Mouse (Mus musculus) hindbrain, embryonic 11.5 days (tissue): ENCODE results near the gene Wwc1. TPM values are rescaled to one million over a fixed set of nuclear protein-coding genes. Genes with fewer than 3 reads are reported as not detected.

Experiments used
- ATAC-seq: fragments of 200-750 bp; cut with Nextera tagmentation; 2 replicates; pipeline ENCODE4 v1.8.0; 2017; ENCODE audit warnings: mild to moderate bottlenecking, moderate TSS enrichment, moderate library complexity; ENCODE audit not compliant: low FRiP score
- DNase-seq: peaks from one replicate; pipeline ENCODE4 v3.0.0-alpha.2; 2015; ENCODE audit warnings: low spot score
- H3K27ac ChIP-seq: fragments of 300-500 bp; sonication (generic); 2 replicates; pipeline ENCODE4 v1.5.1; 2014; ENCODE audit warnings: mild to moderate bottlenecking, low read depth, low read length
- H3K27me3 ChIP-seq: fragments of 300-500 bp; sonication (generic); 2 replicates; pipeline ENCODE4 v1.6.1; 2014; ENCODE audit warnings: mild to moderate bottlenecking, low read length, moderate library complexity, mixed read lengths; ENCODE audit not compliant: control insufficient read depth, insufficient read depth
- H3K36me3 ChIP-seq: fragments of 300-500 bp; sonication (generic); 2 replicates; pipeline ENCODE4 v1.6.1; 2014; ENCODE audit warnings: mild to moderate bottlenecking, low read length, moderate library complexity, mixed read lengths; ENCODE audit not compliant: control insufficient read depth, insufficient read depth
- H3K4me1 ChIP-seq: fragments of 300-500 bp; sonication (generic); replicated peaks from 2 replicates; pipeline ENCODE4 v1.6.1; 2014; ENCODE audit warnings: low read length, mixed read lengths; ENCODE audit not compliant: control insufficient read depth, insufficient read depth
- H3K4me2 ChIP-seq: fragments of 300-500 bp; sonication (generic); replicated peaks from 2 replicates; pipeline ENCODE4 v1.6.1; 2014; ENCODE audit warnings: mild to moderate bottlenecking, low read depth, low read length
- H3K4me3 ChIP-seq: fragments of 300-500 bp; sonication (generic); 2 replicates; pipeline ENCODE4 v1.5.1; 2014; ENCODE audit warnings: low read depth, low read length
- H3K9ac ChIP-seq: fragments of 300-500 bp; sonication (generic); 2 replicates; pipeline ENCODE4 v1.6.1; 2014; ENCODE audit warnings: low read depth, low read length
- H3K9me3 ChIP-seq: fragments of 300-500 bp; sonication (generic); 2 replicates; pipeline ENCODE4 v1.6.1; 2016; ENCODE audit warnings: low read length; ENCODE audit not compliant: control insufficient read depth
- WGBS: fragments of 180-500 bp; shearing (Covaris S2); extraction: QIAGEN DNeasy Blood & Tissue Kit; methylation state at CpG from one replicate; pipeline ENCODE4 v1.1.7; 2014; 5-methylcytosine and 5-hydroxymethylcytosine counted together
- polyA plus RNA-seq: library from polyadenylated mRNA; unstranded; fragments of >200 nt; fragmentation: Nextera tagmentation; extraction: Ambion mirVana; gene quantifications from 2 replicates; pipeline ENCODE4 v1.2.1, GENCODE M21; 2014

The Wwc1 gene
- polyA plus RNA-seq, 1 experiment from 2014 or later, result 7.0 TPM

DNA sequence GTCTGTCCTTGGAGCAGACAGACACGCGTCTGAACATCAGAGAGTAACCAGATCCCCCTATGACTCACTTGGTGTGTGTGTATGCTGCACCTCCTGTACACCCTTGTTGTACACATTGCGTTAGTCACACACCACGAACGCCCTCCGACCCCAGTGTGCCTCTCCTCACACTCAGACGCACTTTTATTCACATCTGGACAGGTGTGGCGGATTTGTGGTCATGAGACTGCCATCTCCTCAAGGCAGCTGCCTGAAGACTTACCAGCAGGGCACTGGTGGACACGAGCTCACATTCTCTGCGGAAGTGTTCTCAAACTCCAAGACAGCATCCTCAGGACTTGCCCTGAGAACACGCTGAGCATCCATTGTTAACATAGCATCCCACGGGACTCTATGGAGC is 17.7 kb upstream of the Wwc1 start:
- Histone ChIP-seq H3K27ac (no peak overlapping the region), H3K4me1 (peaks cover 10% of the 10 kb centered on the region), H3K4me2 (no peak overlapping the region), H3K36me3 (no peaks in the 10 kb centered on the region), H3K27me3 (no peaks in the 10 kb centered on the region), H3K4me3 (no peak overlapping the region), H3K9me3 (no peaks in the 10 kb centered on the region), H3K9ac (no peak overlapping the region)
- DNase-seq (no peak), ATAC-seq (no peak)
- WGBS, result 80% methylated on average over 12 of the region's 12 CpGs

DNA sequence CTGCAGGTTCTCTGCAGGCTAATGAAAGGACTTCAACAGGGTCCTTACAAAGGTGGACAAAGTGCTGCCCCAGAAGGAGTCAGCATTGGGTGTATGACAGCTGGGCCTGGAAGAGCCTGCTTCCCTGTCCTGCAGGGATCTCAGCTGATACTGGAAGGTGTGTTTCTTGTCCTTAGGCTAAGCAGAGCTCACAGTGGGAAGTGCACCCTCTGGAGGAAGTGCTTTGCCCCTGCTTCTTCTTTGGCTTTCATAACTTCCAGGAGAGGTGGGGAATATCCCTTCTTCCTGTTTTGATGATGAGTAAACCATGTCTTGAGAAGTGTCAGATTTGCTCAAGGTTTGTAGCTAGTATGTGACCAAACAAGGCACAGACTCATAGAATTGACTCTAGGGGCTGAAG is 15.0 kb upstream of the Wwc1 start:
- DNase-seq (no peak), ATAC-seq (no peak)
- no peak overlapping the region for H3K4me2 ChIP-seq
- H3K4me3 ChIP-seq, result no peak overlapping the region
- no peak overlapping the region for H3K9ac ChIP-seq
- peaks cover 7% of the 10 kb centered on the region for H3K4me1 ChIP-seq
- no peaks in the 10 kb centered on the region for H3K9me3 ChIP-seq
- H3K27ac ChIP-seq, result no peak overlapping the region
- H3K27me3 ChIP-seq, result no peaks in the 10 kb centered on the region
- H3K36me3 ChIP-seq, result no peaks in the 10 kb centered on the region

DNA sequence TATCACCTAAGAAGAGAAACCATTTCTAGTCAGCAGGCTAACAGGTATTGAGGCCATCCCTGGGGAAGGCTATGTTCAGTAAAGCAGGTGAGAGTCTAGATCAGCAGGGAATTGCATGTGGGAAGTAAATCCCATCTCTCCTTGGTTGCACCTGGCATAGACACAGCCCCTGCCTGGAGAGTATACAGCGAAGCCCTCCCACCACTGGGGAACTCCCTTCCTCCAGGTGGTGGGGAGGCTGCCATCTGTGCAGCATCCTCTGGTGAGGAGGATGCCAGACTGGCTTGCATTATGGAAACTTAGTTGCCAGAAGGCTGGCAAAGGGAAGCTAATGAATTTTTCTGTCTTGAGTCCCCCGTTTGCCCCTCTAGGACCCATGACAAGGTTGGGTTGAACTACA is 11.5 kb upstream of the Wwc1 start:
- no peaks in the 10 kb centered on the region for H3K27me3 ChIP-seq
- no peak overlapping the region for H3K4me3 ChIP-seq
- WGBS, result 79% methylated on average over 2 of the region's 2 CpGs
- ATAC-seq, result no peak
- no peak for DNase-seq
- no peaks in the 10 kb centered on the region for H3K4me1 ChIP-seq
- no peaks in the 10 kb centered on the region for H3K9me3 ChIP-seq
- H3K4me2 ChIP-seq, result no peak overlapping the region
- no peaks in the 10 kb centered on the region for H3K36me3 ChIP-seq
- H3K27ac ChIP-seq, result no peak overlapping the region
- H3K9ac ChIP-seq, result no peak overlapping the region

DNA sequence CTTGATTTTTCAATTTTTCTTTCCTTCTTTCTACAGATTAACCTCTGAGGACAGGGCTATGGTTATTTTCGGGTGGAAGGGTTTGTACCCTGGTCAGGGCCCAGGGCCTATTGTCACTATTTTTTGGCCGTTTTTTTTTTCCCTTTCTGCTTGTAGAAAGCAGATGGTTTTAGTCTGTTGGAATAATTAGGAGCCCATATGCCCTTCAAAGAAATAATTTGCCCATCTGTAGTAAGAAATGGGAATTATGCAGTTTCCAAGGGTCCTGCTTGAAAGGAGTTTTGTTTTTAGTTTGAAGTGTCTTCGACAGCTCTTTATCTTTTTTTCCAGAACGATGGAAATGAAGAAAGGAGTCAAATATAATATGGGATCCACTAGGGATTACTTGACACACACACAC is 9.6 kb upstream of the Wwc1 start:
- no peaks in the 10 kb centered on the region for H3K9me3 ChIP-seq
- ATAC-seq (no peak), DNase-seq (no peak)
- H3K27ac ChIP-seq, result no peak overlapping the region
- 74% methylated on average over 4 of the region's 4 CpGs for WGBS
- no peaks in the 10 kb centered on the region for H3K36me3 ChIP-seq
- H3K27me3 ChIP-seq, result no peaks in the 10 kb centered on the region; the same call in 1 of the 2 replicates
- no peak overlapping the region for H3K4me2 ChIP-seq
- no peak overlapping the region for H3K4me3 ChIP-seq
- H3K9ac ChIP-seq, result no peak overlapping the region
- peaks cover 2% of the 10 kb centered on the region; the same call in 1 of the 2 replicates for H3K4me1 ChIP-seq

DNA sequence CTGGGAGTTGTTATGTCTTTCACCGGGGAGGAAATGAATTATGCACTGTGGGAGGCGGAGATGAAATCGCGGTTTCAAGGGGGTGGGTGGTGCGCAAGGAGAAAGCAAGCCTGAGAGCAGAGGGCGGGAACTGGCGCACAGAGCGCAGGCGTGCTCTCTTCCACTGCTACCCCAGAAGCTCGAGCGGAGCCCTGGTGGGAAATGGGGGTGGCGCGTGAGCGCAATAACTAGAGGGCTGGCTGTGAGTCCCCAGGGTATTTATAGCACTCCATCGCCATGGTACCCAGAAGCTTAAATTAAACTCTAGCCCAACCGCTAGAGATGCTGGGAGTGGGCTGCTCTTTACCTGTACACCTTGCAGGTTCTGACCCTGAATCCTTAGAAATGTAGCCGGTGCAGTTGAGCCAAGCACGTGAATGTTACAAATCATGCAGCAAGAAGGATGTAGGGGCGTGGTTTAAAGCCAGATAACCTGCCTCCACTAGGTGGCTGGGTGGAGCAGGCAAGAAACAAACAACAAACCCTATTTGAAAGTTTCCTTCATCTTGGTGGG is 5.6 kb upstream of the Wwc1 start:
- H3K36me3 ChIP-seq, result no peaks in the 10 kb centered on the region
- H3K4me3 ChIP-seq, result peak overlapping the region; percentile 6; the same call in 1 of the 2 replicates
- ATAC-seq, result peak; percentile 76
- no peaks in the 10 kb centered on the region; the same call in 1 of the 2 replicates for H3K27me3 ChIP-seq
- no peak overlapping the region for H3K27ac ChIP-seq
- H3K9ac ChIP-seq, result no peak overlapping the region
- DNase-seq, result peak; percentile 48
- H3K4me1 ChIP-seq, result peaks cover 2% of the 10 kb centered on the region; the same call in 1 of the 2 replicates
- under 1% methylated on average over 19 of the region's 19 CpGs for WGBS
- H3K4me2 ChIP-seq, result peak overlapping the region; percentile 28
- no peaks in the 10 kb centered on the region for H3K9me3 ChIP-seq

DNA sequence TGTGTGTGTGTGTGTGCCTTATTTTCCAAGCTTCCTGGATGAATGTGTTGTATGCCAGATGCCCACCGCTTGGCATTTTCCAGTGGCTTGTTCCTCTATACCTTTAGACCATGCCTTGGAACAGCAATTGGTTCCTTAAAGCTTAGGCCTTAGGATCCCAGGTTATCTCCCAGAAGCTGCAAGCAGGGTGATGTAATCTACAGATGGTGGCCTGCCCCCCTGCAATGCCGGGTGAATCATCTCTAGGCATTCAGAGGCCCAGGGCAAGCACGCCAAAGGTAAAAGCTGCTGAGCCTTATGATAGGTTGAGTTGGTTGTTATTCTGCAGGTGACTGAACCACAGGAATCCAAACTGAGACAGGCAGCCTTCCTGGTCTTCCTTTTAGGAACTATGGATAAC is 2.4 kb upstream of the Wwc1 start:
- WGBS, result 83% methylated on average over 3 of the region's 3 CpGs
- H3K4me3 ChIP-seq, result no peak overlapping the region
- H3K27me3 ChIP-seq, result no peaks in the 10 kb centered on the region; the same call in 1 of the 2 replicates

DNA sequence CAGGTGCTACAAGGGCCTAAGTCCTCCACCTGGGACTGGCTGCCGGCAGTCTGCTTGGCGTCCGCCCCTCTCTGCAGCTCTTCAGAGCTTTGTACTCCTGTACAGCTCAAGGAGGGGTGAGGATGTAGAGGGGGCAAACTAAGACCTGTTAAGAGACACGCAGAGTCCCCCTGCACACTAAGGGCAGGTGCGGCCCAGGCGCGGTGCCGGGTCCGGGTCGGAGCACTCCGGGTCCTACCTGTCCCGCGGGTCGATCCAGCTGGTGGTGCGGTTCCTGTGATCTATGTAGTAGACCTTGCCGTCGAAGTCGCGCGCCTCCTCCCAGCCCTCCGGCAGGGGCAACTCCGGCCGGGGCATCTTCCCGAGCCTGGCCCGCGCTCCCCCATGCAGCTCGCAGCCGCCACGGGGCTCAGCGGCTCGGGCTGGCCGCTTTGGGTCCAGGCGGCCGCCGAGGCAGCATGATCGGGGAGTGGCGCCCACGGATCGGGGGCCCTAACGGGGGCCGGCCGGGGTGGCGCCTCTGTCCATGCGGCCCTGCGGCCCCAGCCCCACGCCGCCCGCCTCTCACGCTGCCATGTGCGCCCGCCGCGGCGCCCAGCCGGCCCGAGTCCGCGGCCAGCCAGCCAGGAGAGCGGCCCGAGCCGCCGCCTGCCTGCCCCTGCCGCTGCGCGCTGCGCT is 455 bp downstream of the Wwc1 start:
- peak overlapping the region; percentile 76 for H3K4me3 ChIP-seq
- H3K9me3 ChIP-seq, result no peaks in the 10 kb centered on the region
- no peaks in the 10 kb centered on the region for H3K36me3 ChIP-seq
- H3K27ac ChIP-seq, result peak overlapping the region; percentile 13; the same call in 1 of the 2 replicates
- DNase-seq (peak; percentile 63), ATAC-seq (peak; percentile 68)
- peak overlapping the region; percentile 83 for H3K9ac ChIP-seq
- no peaks in the 10 kb centered on the region; the same call in 1 of the 2 replicates for H3K27me3 ChIP-seq
- peaks cover 8% of the 10 kb centered on the region; the same call in 1 of the 2 replicates for H3K4me1 ChIP-seq
- peak overlapping the region; percentile 91 for H3K4me2 ChIP-seq
- under 1% methylated on average over 36 of the region's 66 CpGs for WGBS

More for the DNA sequence above, 2.4 kb upstream of the Wwc1 start:
- Histone ChIP-seq H3K9me3 (no peaks in the 10 kb centered on the region), H3K36me3 (no peaks in the 10 kb centered on the region), H3K4me2 (no peak overlapping the region), H3K9ac (no peak overlapping the region), H3K27ac (no peak overlapping the region), H3K4me1 (peaks cover 6% of the 10 kb centered on the region; the same call in 1 of the 2 replicates)
- DNase-seq (no peak), ATAC-seq (no peak)

DNA sequence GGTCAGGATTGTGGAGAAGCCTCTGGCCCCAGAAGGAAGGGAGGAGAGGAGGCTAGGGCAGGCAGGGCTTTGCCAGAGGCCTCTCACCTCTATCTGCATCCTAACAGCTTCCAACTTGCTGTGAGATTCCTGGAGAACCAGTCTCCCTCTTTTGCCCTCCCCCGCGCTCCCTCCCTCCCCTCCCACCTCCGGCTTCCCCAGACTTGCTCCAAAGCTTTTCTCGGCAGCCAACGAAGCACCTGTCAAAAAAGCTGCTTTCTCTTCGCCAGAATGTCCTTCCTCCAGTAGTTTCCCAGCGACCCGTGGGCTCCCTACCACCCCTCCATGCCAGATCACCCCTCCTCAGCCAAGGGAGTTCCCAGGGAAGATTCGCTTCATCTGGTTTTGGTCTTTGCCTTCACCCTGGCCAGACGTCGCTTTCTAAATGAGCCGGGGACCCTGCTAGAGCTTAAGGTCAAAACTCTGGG is 1.0 kb downstream of the Wwc1 start:
- WGBS, result 0% methylated on average over 12 of the region's 12 CpGs
- peaks cover 8% of the 10 kb centered on the region; the same call in 1 of the 2 replicates for H3K4me1 ChIP-seq
- peak overlapping the region; percentile 91 for H3K4me2 ChIP-seq
- H3K9me3 ChIP-seq, result no peaks in the 10 kb centered on the region
- H3K27me3 ChIP-seq, result no peaks in the 10 kb centered on the region
- peak overlapping the region; percentile 76 for H3K4me3 ChIP-seq
- ATAC-seq (0 out of 2 replicates have a peak, but pooled peaks have one; percentile 3), DNase-seq (no peak)
- H3K36me3 ChIP-seq, result no peaks in the 10 kb centered on the region
- peak overlapping the region; percentile 83 for H3K9ac ChIP-seq
- no peak overlapping the region for H3K27ac ChIP-seq

DNA sequence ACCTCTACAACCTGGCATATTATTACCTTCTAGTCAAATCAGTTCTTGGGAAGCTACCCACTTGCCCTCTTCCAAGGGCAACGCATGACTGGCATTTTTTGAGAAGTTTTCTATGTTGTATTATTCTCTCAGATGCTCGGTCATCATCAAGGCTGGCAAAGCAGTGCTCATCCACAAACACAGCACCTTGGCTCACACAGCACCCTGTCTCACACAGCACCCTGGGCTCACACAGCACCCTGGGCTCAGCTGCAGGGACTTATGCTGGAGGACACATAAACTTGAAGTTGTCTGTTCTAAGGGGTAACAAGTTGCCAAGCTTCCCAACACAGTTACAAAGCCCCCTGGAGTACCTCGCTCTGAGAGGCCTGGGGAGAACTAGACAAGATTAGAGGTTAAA is 2.5 kb downstream of the Wwc1 start:
- Histone ChIP-seq H3K36me3 (no peaks in the 10 kb centered on the region), H3K27me3 (no peaks in the 10 kb centered on the region), H3K27ac (no peak overlapping the region), H3K9ac (no peak overlapping the region), H3K4me3 (no peak overlapping the region), H3K4me1 (peaks cover 15% of the 10 kb centered on the region), H3K9me3 (no peaks in the 10 kb centered on the region), H3K4me2 (no peak overlapping the region)
- no peak for ATAC-seq
- no peak for DNase-seq
- 85% methylated on average over 3 of the region's 3 CpGs for WGBS
